Mouse (Mus musculus) embryonic facial prominence, embryonic 15.5 days (tissue): ENCODE measurements around the gene Gm17651. TPM values are rescaled to one million over a fixed set of nuclear protein-coding genes. Genes with fewer than 3 reads are reported as not detected.
A peak's percentile ranks its signal among the peaks of the same experiment; 100 is the strongest.

ENCODE experiments used
- ATAC-seq: fragments of 200-750 bp; cut with Nextera tagmentation; 2 replicates; pipeline ENCODE4 v1.8.0; 2017; ENCODE audit warnings: low read depth, moderate TSS enrichment; ENCODE audit not compliant: insufficient number of reproducible peaks, low FRiP score, low TSS enrichment
- H3K27ac ChIP-seq: fragments of 300-500 bp; sonication (generic); replicated peaks from 2 replicates; pipeline ENCODE4 v1.5.1; 2015; ENCODE audit warnings: mild to moderate bottlenecking, inconsistent platforms
- H3K27me3 ChIP-seq: fragments of 300-500 bp; sonication (generic); 2 replicates; pipeline ENCODE4 v1.6.1; 2015; ENCODE audit warnings: inconsistent platforms
- H3K36me3 ChIP-seq: fragments of 300-500 bp; sonication (generic); 2 replicates; pipeline ENCODE4 v1.6.1; 2015; ENCODE audit warnings: mild to moderate bottlenecking, inconsistent platforms
- H3K4me1 ChIP-seq: fragments of 300-500 bp; sonication (generic); 2 replicates; pipeline ENCODE4 v1.6.1; 2015; ENCODE audit warnings: inconsistent platforms
- H3K4me2 ChIP-seq: fragments of 300-500 bp; sonication (generic); replicated peaks from 2 replicates; pipeline ENCODE4 v1.6.1; 2015; ENCODE audit warnings: mild to moderate bottlenecking, inconsistent platforms
- H3K4me3 ChIP-seq: fragments of 300-500 bp; sonication (generic); replicated peaks from 2 replicates; pipeline ENCODE4 v1.5.1; 2015; ENCODE audit warnings: mild to moderate bottlenecking, inconsistent platforms
- H3K9ac ChIP-seq: fragments of 300-500 bp; sonication (generic); 2 replicates; pipeline ENCODE4 v1.6.1; 2015; ENCODE audit warnings: inconsistent platforms
- H3K9me3 ChIP-seq: fragments of 300-500 bp; sonication (generic); replicated peaks from 2 replicates; pipeline ENCODE4 v1.6.1; 2016; ENCODE audit warnings: inconsistent platforms
- WGBS: fragments of 180-500 bp; shearing (Covaris S2); methylation state at CpG from one replicate; pipeline ENCODE4 v1.1.7; 2015; 5-methylcytosine and 5-hydroxymethylcytosine counted together
- polyA plus RNA-seq: library from polyadenylated mRNA; unstranded; fragments of >200 nt; fragmentation: Nextera tagmentation; extraction: Ambion mirVana; gene quantifications from 2 replicates; pipeline ENCODE4 v1.2.1, GENCODE M21; 2015

The Gm17651 gene
- polyA plus RNA-seq, 1 experiment from 2014 or later = not detected

- Histone ChIP-seq H3K27ac (no peak overlapping the region), H3K4me1 (no peaks in the 10 kb centered on the region), H3K9me3 (no peaks in the 10 kb centered on the region), H3K27me3 (no peaks in the 10 kb centered on the region), H3K4me2 (no peak overlapping the region), H3K36me3 (no peaks in the 10 kb centered on the region), H3K4me3 (no peak overlapping the region), H3K9ac (no peak overlapping the region)
- WGBS = 84% methylated on average over 6 of the region's 6 CpGs
- no peak for ATAC-seq
These were observed 19.3 kb upstream of the Gm17651 start for GRCm38 (mm10) chr3:97693806-97694205.

- Histone ChIP-seq H3K9ac (no peak overlapping the region), H3K9me3 (no peaks in the 10 kb centered on the region), H3K4me1 (no peaks in the 10 kb centered on the region), H3K36me3 (no peaks in the 10 kb centered on the region), H3K4me3 (no peak overlapping the region), H3K27me3 (no peaks in the 10 kb centered on the region), H3K27ac (no peak overlapping the region), H3K4me2 (no peak overlapping the region)
- 64% methylated on average over 12 of the region's 12 CpGs for WGBS
- no peak for ATAC-seq
These were observed 17.0 kb upstream of the Gm17651 start for GRCm38 (mm10) chr3:97691443-97692017.

GRCm38 (mm10) chr3:97690590-97690989 lies 16.1 kb upstream of the Gm17651 start:
- ATAC-seq = 0 out of 2 replicates have a peak, but pooled peaks have one; percentile 22
- Histone ChIP-seq H3K27ac (no peak overlapping the region), H3K4me1 (no peaks in the 10 kb centered on the region), H3K36me3 (no peaks in the 10 kb centered on the region), H3K4me3 (no peak overlapping the region), H3K9me3 (no peaks in the 10 kb centered on the region), H3K4me2 (no peak overlapping the region), H3K27me3 (no peaks in the 10 kb centered on the region), H3K9ac (no peak overlapping the region)
- WGBS = 53% methylated on average over 7 of the region's 7 CpGs

GRCm38 (mm10) chr3:97689289-97689688 lies 14.8 kb upstream of the Gm17651 start:
- 68% methylated on average over 2 of the region's 2 CpGs for WGBS
- Histone ChIP-seq H3K36me3 (no peaks in the 10 kb centered on the region), H3K27me3 (no peaks in the 10 kb centered on the region), H3K4me2 (no peak overlapping the region), H3K9ac (no peak overlapping the region), H3K27ac (no peak overlapping the region), H3K4me1 (no peaks in the 10 kb centered on the region), H3K4me3 (no peak overlapping the region), H3K9me3 (no peaks in the 10 kb centered on the region)
- ATAC-seq = no peak

GRCm38 (mm10) chr3:97686372-97687117 lies 12.1 kb upstream of the Gm17651 start:
- H3K9ac ChIP-seq = no peak overlapping the region
- H3K4me1 ChIP-seq = peaks cover 9% of the 10 kb centered on the region
- H3K4me3 ChIP-seq = no peak overlapping the region
- 73% methylated on average over 4 of the region's 4 CpGs for WGBS
- H3K36me3 ChIP-seq = no peaks in the 10 kb centered on the region
- no peak overlapping the region for H3K27ac ChIP-seq
- no peak overlapping the region for H3K4me2 ChIP-seq
- H3K27me3 ChIP-seq = 0 out of 2 replicates have a peak, but pooled peaks cover 7% of the 10 kb centered on the region
- no peaks in the 10 kb centered on the region for H3K9me3 ChIP-seq
- ATAC-seq = no peak

- ATAC-seq = peak; percentile 63
- Histone ChIP-seq H3K36me3 (no peaks in the 10 kb centered on the region), H3K9ac (no peak overlapping the region), H3K27ac (no peak overlapping the region; the same call in 1 of the 2 replicates), H3K4me2 (peak overlapping the region; percentile 34), H3K27me3 (0 out of 2 replicates have a peak, but pooled peaks cover 7% of the 10 kb centered on the region), H3K4me3 (peak overlapping the region; percentile 16; the same call in 1 of the 2 replicates), H3K9me3 (no peaks in the 10 kb centered on the region), H3K4me1 (peaks cover 19% of the 10 kb centered on the region)
- WGBS = 11% methylated on average over 16 of the region's 16 CpGs
These were observed 9.2 kb upstream of the Gm17651 start for GRCm38 (mm10) chr3:97683560-97684195.

- no peak for ATAC-seq
- peaks cover 19% of the 10 kb centered on the region for H3K4me1 ChIP-seq
- whole genome bisulfite sequencing = 23% methylated on average over 5 of the region's 5 CpGs
- H3K36me3 ChIP-seq = no peaks in the 10 kb centered on the region
- H3K27me3 ChIP-seq = 0 out of 2 replicates have a peak, but pooled peaks cover 7% of the 10 kb centered on the region
- no peak overlapping the region for H3K9ac ChIP-seq
- no peaks in the 10 kb centered on the region for H3K9me3 ChIP-seq
- H3K4me2 ChIP-seq = peak overlapping the region; percentile 87
- H3K27ac ChIP-seq = no peak overlapping the region
- 0 out of 2 replicates have a peak overlapping the region, but pooled peaks have one; percentile 44 for H3K4me3 ChIP-seq
These were observed 8.1 kb upstream of the Gm17651 start for GRCm38 (mm10) chr3:97682576-97682975.

GRCm38 (mm10) chr3:97682159-97682502 lies 7.6 kb upstream of the Gm17651 start:
- Histone ChIP-seq H3K9me3 (no peaks in the 10 kb centered on the region), H3K36me3 (no peaks in the 10 kb centered on the region), H3K27me3 (0 out of 2 replicates have a peak, but pooled peaks cover 7% of the 10 kb centered on the region), H3K4me3 (peak overlapping the region; percentile 44), H3K27ac (no peak overlapping the region), H3K4me1 (peaks cover 19% of the 10 kb centered on the region), H3K9ac (no peak overlapping the region), H3K4me2 (peak overlapping the region; percentile 87)
- 6% methylated on average over 11 of the region's 11 CpGs for WGBS
- no peak for ATAC-seq

GRCm38 (mm10) chr3:97681321-97682158 lies 7.0 kb upstream of the Gm17651 start:
- no peak overlapping the region; the same call in 1 of the 2 replicates for H3K27ac ChIP-seq
- no peaks in the 10 kb centered on the region for H3K36me3 ChIP-seq
- peak overlapping the region; percentile 33 for H3K9ac ChIP-seq
- H3K4me2 ChIP-seq = peak overlapping the region; percentile 87
- H3K4me3 ChIP-seq = peak overlapping the region; percentile 44
- H3K27me3 ChIP-seq = 0 out of 2 replicates have a peak, but pooled peaks cover 7% of the 10 kb centered on the region
- WGBS = 2% methylated on average over 33 of the region's 33 CpGs
- peaks cover 19% of the 10 kb centered on the region for H3K4me1 ChIP-seq
- H3K9me3 ChIP-seq = no peaks in the 10 kb centered on the region
- peak; percentile 21; the same call in 1 of the 2 replicates for ATAC-seq

- H3K4me2 ChIP-seq = peak overlapping the region; percentile 87
- no peaks in the 10 kb centered on the region for H3K36me3 ChIP-seq
- H3K9me3 ChIP-seq = no peaks in the 10 kb centered on the region
- peaks cover 19% of the 10 kb centered on the region for H3K4me1 ChIP-seq
- H3K27me3 ChIP-seq = 0 out of 2 replicates have a peak, but pooled peaks cover 7% of the 10 kb centered on the region
- ATAC-seq = peak; percentile 71
- H3K4me3 ChIP-seq = peak overlapping the region; percentile 44
- 2% methylated on average over 28 of the region's 28 CpGs for WGBS
- no peak overlapping the region; the same call in 1 of the 2 replicates for H3K27ac ChIP-seq
- peak overlapping the region; percentile 33; the same call in 1 of the 2 replicates for H3K9ac ChIP-seq
These were observed 6.3 kb upstream of the Gm17651 start for GRCm38 (mm10) chr3:97680631-97681320.
